Mouse (Mus musculus): ENCODE results near the gene 4930426L09Rik.

DNA sequence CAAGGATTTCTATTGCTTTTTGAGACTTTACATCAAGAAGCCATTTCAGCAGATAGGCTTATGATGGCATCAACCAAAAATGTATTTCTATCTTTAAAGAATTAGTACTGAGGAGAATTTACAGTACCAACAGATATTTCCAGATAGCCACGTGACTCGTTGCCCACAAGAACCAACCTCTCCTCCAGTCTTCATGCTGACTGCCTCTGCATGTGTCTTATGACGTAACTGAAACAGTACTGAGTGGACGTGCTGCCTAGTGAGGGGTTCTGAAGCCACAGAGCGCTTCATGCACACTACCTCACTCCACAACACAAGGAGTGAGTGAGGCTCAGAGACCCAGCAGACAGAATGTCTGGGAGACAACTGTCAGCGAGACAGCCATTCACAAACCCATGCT is 39.1 kb upstream of the 4930426L09Rik start:
- no peak for TF ChIP-seq GATA1 (IDR thresholded peaks at IDR 0.05; ENCODE audit: borderline replicate concordance, low read length)
- no peak for TF ChIP-seq FLI1 (IDR thresholded peaks at IDR 0.05; ENCODE audit: low read length)
